ENCODE assay signal across 8 mouse cellular contexts in the genomic region with DNA sequence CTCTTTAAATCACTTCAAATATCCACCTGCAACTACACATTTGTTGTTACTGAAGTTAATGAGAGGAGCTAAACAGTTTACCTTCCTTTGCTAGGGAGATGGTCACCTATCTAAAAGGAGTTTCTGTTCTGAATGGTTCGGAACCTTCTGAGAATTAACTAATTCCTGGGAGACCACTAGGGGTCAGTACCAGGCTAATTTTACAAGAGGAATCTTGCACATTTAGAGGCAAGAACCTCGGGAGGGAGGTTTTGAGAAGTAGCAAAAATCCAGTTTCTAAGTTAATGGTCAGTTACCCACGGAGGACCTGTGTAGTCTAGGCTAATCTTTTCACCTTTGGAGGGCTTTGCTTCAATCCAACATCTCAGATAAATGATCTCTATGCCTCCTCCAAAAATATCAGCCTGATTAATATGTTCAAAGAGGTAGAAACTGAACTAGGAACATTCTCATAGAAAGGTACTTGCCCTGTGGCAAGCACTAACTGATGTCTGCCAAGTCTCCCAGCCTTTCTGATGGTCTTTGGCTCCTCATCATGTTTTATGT. TPM values are rescaled to one million over a fixed set of nuclear protein-coding genes. Genes with fewer than 3 reads are reported as not detected.
DNase-seq lines count a peak whose midpoint lies in the region; ATAC-seq and TF ChIP-seq lines count a peak whose summit lies in the region.

No protein-coding gene starts in this region.

- peak; percentile 53; the same call in 1 of the 2 replicates for ATAC-seq in cerebellum, adult (ENCODE audit: insufficient number of reproducible peaks, low FRiP score, low TSS enrichment)
- 0 out of 2 replicates have a peak, but pooled peaks have one; percentile 22 for ATAC-seq in lung, embryonic 14.5 days (ENCODE audit: insufficient read depth)
- no peak for ATAC-seq in hindbrain, embryonic 14.5 days (ENCODE audit: low FRiP score)

- peak; percentile 75 for TF ChIP-seq CTCF in lung, embryonic 14.5 days (IDR thresholded peaks at IDR 0.05; ENCODE audit: low read depth)
- TF ChIP-seq CTCF in lung, adult 2 months (IDR thresholded peaks at IDR 0.05; ENCODE audit: insufficient read depth, low read length), result no peak

- no peaks in the 10 kb centered on the region for H3K9me3 ChIP-seq in lung, embryonic 14.5 days (ENCODE audit: low read depth, low read length)
- no peaks in the 10 kb centered on the region for H3K9me3 ChIP-seq in hindbrain, embryonic 14.5 days (ENCODE audit: control insufficient read depth, low read length)

- no peak overlapping the region for H3K4me3 ChIP-seq in lung, embryonic 14.5 days (ENCODE audit: low read depth, low read length)
- no peak overlapping the region for H3K4me3 ChIP-seq in lung, adult 2 months (replicated peaks; ENCODE audit: extremely low read depth, low read depth, low read length)
- H3K4me3 ChIP-seq in hindbrain, embryonic 14.5 days (replicated peaks; ENCODE audit: low read length), result peak overlapping the region; percentile 34

- H3K27ac ChIP-seq in lung, embryonic 14.5 days (ENCODE audit: low read depth), result no peak overlapping the region
- H3K27ac ChIP-seq in hindbrain, embryonic 14.5 days, result no peak overlapping the region

- H3K36me3 ChIP-seq in lung, embryonic 14.5 days (ENCODE audit: insufficient read depth), result no peaks in the 10 kb centered on the region
- H3K36me3 ChIP-seq in hindbrain, embryonic 14.5 days (replicated peaks; ENCODE audit: control insufficient read depth, insufficient read depth), result no peaks in the 10 kb centered on the region

- no peak overlapping the region for H3K4me2 ChIP-seq in lung, embryonic 14.5 days
- H3K4me2 ChIP-seq in hindbrain, embryonic 14.5 days (replicated peaks), result peak overlapping the region; percentile 51

- H3K27me3 ChIP-seq in lung, embryonic 14.5 days (ENCODE audit: insufficient read depth, low read length), result peaks cover 90% of the 10 kb centered on the region
- H3K27me3 ChIP-seq in hindbrain, embryonic 14.5 days (ENCODE audit: control insufficient read depth, insufficient read depth, low read length), result peaks cover 86% of the 10 kb centered on the region

- no peaks in the 10 kb centered on the region for H3K4me1 ChIP-seq in lung, embryonic 14.5 days (ENCODE audit: insufficient read depth)
- no peaks in the 10 kb centered on the region for H3K4me1 ChIP-seq in lung, adult 2 months (ENCODE audit: control insufficient read depth, insufficient read depth, low read length)
- H3K4me1 ChIP-seq in hindbrain, embryonic 14.5 days (replicated peaks; ENCODE audit: control insufficient read depth, insufficient read depth, low read length), result no peaks in the 10 kb centered on the region

- DNase-seq in cerebellum, postnatal 4 days (ENCODE audit: low spot score in 2 of 2), result no peak
- peak; percentile 86 for DNase-seq in lung, embryonic 14.5 days
- DNase-seq in lung, adult 2 months, result no peak
- DNase-seq in hindbrain, embryonic 14.5 days (ENCODE audit: low spot score), result peak; percentile 72
- peak; percentile 76 for DNase-seq in naive thymus-derived CD4-positive, alpha-beta T cell, adult 2 months (ENCODE audit: low read depth)
- DNase-seq in layer of hippocampus, postnatal 25 days (ENCODE audit: extremely low spot score in 1 of 2, low spot score in 1 of 2), result no peak
- no peak for DNase-seq in T-cell, adult 2 months (ENCODE audit: low spot score)

- WGBS in lung, embryonic 14.5 days, result 2% methylated on average over 3 of the region's 3 CpGs
- WGBS in lung, adult 2 months, result 2% methylated on average over 3 of the region's 3 CpGs
- under 1% methylated on average over 3 of the region's 3 CpGs for WGBS in hindbrain, embryonic 14.5 days

- no peak overlapping the region for H3K9ac ChIP-seq in lung, embryonic 14.5 days
- no peak overlapping the region for H3K9ac ChIP-seq in hindbrain, embryonic 14.5 days

- TF ChIP-seq POLR2A in lung, adult 2 months (IDR thresholded peaks at IDR 0.05; ENCODE audit: borderline replicate concordance, extremely low read depth, low read depth, low read length), result no peak

RNA-seq across cellular contexts. Expression of gene Lhx9, which starts 12.9 kb away (rescaled TPM):
- polyA plus RNA-seq in lung, embryonic 14.5 days (2014; fragmentation: Nextera tagmentation; extraction: Ambion mirVana), result 0.05 TPM in 1 of 2 replicates, not detected in the other
- polyA plus RNA-seq in lung, adult 2 months (2012; rRNA removed), result not detected in 2 replicates
- polyA plus RNA-seq in hindbrain, embryonic 14.5 days (2014; fragmentation: Nextera tagmentation; extraction: Ambion mirVana), result 9.5 and 18.5 TPM in 2 replicates
- 10 to 100 TPM; 11.1 to 14.9 TPM for total RNA-seq in layer of hippocampus, postnatal 25 days (2021)

RNA-seq across cellular contexts. Expression of gene 2310009B15Rik, which starts 21.2 kb away (rescaled TPM):
- polyA plus RNA-seq in lung, embryonic 14.5 days (2014; fragmentation: Nextera tagmentation; extraction: Ambion mirVana), result 54.2 and 61.7 TPM in 2 replicates
- polyA plus RNA-seq in lung, adult 2 months (2012; rRNA removed), result 20.2 and 20.6 TPM in 2 replicates
- polyA plus RNA-seq in hindbrain, embryonic 14.5 days (2014; fragmentation: Nextera tagmentation; extraction: Ambion mirVana), result 32.5 and 37.1 TPM in 2 replicates
- 10 to 100 TPM; 23.9 to 24.7 TPM for total RNA-seq in layer of hippocampus, postnatal 25 days (2021)

Comparison
In these comparisons a context has a peak if more than half of its experiments do, and no peak if none do; other contexts are left out.
1. DNase-seq: peak in lung, embryonic 14.5 days (single experiment), hindbrain, embryonic 14.5 days (single experiment) and naive thymus-derived CD4-positive, alpha-beta T cell, adult 2 months (single experiment); none in cerebellum, postnatal 4 days (0 of 2), lung, adult 2 months (single experiment), layer of hippocampus, postnatal 25 days (0 of 2) and T-cell, adult 2 months (single experiment).